Mouse (Mus musculus): ENCODE data around the gene Zfp451.
"Not testable (repeated sequence)": the region's sequence is repeated elsewhere in the genome, so short reads cannot be mapped to it uniquely, and the experiment has no call there.

The Zfp451 gene

GRCm38 (mm10) chr1:33757033-33757413 lies 57.4 kb downstream of the Zfp451 start:
- no peak for DNase-seq (ENCODE audit: low read depth)

GRCm38 (mm10) chr1:33756258-33757032 lies 58.0 kb downstream of the Zfp451 start:
- no peak for DNase-seq (ENCODE audit: low read depth)

GRCm38 (mm10) chr1:33755799-33756198 lies 58.6 kb downstream of the Zfp451 start:
- no peak for DNase-seq (ENCODE audit: low read depth)

- no peak for DNase-seq (ENCODE audit: low read depth)
Measured at GRCm38 (mm10) chr1:33754965-33755735, 59.2 kb downstream of the Zfp451 start.

GRCm38 (mm10) chr1:33754089-33754488 lies 60.3 kb downstream of the Zfp451 start:
- no peak for DNase-seq (ENCODE audit: low read depth)

- no peak for DNase-seq (ENCODE audit: low read depth)
Measured at GRCm38 (mm10) chr1:33751283-33751682, 63.1 kb downstream of the Zfp451 start.

GRCm38 (mm10) chr1:33749709-33750108 lies 64.7 kb downstream of the Zfp451 start:
- not testable (repeated sequence) for DNase-seq (ENCODE audit: low read depth)

GRCm38 (mm10) chr1:33749109-33749508 lies 65.3 kb downstream of the Zfp451 start:
- no peak for DNase-seq (ENCODE audit: low read depth)

- no peak for DNase-seq (ENCODE audit: low read depth)
Measured at GRCm38 (mm10) chr1:33745901-33746300, 68.5 kb downstream of the Zfp451 start.

GRCm38 (mm10) chr1:33744815-33745214 lies 69.6 kb downstream of the Zfp451 start:
- not testable (repeated sequence) for DNase-seq (ENCODE audit: low read depth)

GRCm38 (mm10) chr1:33742903-33743302 lies 71.5 kb downstream of the Zfp451 start:
- no peak for DNase-seq (ENCODE audit: low read depth)

- peak; percentile 59 for DNase-seq (ENCODE audit: low read depth)
Measured at GRCm38 (mm10) chr1:33739302-33739701, 75.1 kb downstream of the Zfp451 start.

- DNase-seq (ENCODE audit: low read depth): no peak
Measured at GRCm38 (mm10) chr1:33738681-33739278, 75.6 kb downstream of the Zfp451 start.

- no peak for DNase-seq (ENCODE audit: low read depth)
Measured at GRCm38 (mm10) chr1:33738281-33738680, 76.1 kb downstream of the Zfp451 start.

GRCm38 (mm10) chr1:33734001-33734685 lies 80.3 kb downstream of the Zfp451 start:
- DNase-seq (ENCODE audit: low read depth): no peak

- no peak for DNase-seq (ENCODE audit: low read depth)
Measured at GRCm38 (mm10) chr1:33733044-33733443, 81.4 kb downstream of the Zfp451 start.

- DNase-seq (ENCODE audit: low read depth): no peak
Measured at GRCm38 (mm10) chr1:33725086-33725485, 89.3 kb downstream of the Zfp451 start.

GRCm38 (mm10) chr1:33724516-33724915 lies 89.9 kb downstream of the Zfp451 start:
- DNase-seq (ENCODE audit: low read depth): no peak

GRCm38 (mm10) chr1:33721020-33721419 lies 93.4 kb downstream of the Zfp451 start:
- DNase-seq (ENCODE audit: low read depth): no peak

- DNase-seq (ENCODE audit: low read depth): no peak
Measured at GRCm38 (mm10) chr1:33720231-33720630, 94.2 kb downstream of the Zfp451 start.

- peak; percentile 34 for DNase-seq (ENCODE audit: low read depth)
Measured at GRCm38 (mm10) chr1:33719733-33720225, 94.6 kb downstream of the Zfp451 start, which contains the start of gene Rab23. TSS of gene Rab23 (plus strand) at chr1:33719887.

GRCm38 (mm10) chr1:33717636-33718035 lies 96.8 kb downstream of the Zfp451 start:
- DNase-seq (ENCODE audit: low read depth): no peak
